Mouse (Mus musculus) heart, embryonic 10.5 days (tissue): Measurements from ENCODE around the gene Btbd19. TPM values are rescaled to one million over a fixed set of nuclear protein-coding genes. Genes with fewer than 3 reads are reported as not detected.
A peak's percentile ranks its signal among the peaks of the same experiment; 100 is the strongest.

Experiments used
- DNase-seq: peaks from one replicate; pipeline ENCODE4 v3.0.0-alpha.2; 2017; ENCODE audit warnings: low spot score
- H3K27ac ChIP-seq: fragments of 300-500 bp; sonication (generic); 2 replicates; pipeline ENCODE4 v1.5.1; 2016; ENCODE audit warnings: mild to moderate bottlenecking
- H3K27me3 ChIP-seq: fragments of 300-500 bp; sonication (generic); 2 replicates; pipeline ENCODE4 v1.6.1; 2016; ENCODE audit warnings: mild to moderate bottlenecking; ENCODE audit not compliant: poor library complexity, insufficient read depth, severe bottlenecking
- H3K36me3 ChIP-seq: fragments of 300-500 bp; sonication (generic); 2 replicates; pipeline ENCODE4 v1.6.1; 2016; ENCODE audit warnings: mild to moderate bottlenecking, moderate library complexity
- H3K4me1 ChIP-seq: fragments of 300-500 bp; sonication (generic); 2 replicates; pipeline ENCODE4 v1.6.1; 2016; ENCODE audit warnings: mild to moderate bottlenecking
- H3K4me3 ChIP-seq: fragments of 300-500 bp; sonication (generic); 2 replicates; pipeline ENCODE4 v1.5.1; 2016; ENCODE audit warnings: mild to moderate bottlenecking, moderate library complexity
- H3K9me3 ChIP-seq: fragments of 300-500 bp; sonication (generic); 2 replicates; pipeline ENCODE4 v1.6.1; 2016; ENCODE audit warnings: mild to moderate bottlenecking, moderate library complexity
- WGBS: fragments of 180-500 bp; shearing (Covaris S2); methylation state at CpG from one replicate; pipeline ENCODE4 v1.1.7; 2016; 5-methylcytosine and 5-hydroxymethylcytosine counted together
- polyA plus RNA-seq: library from polyadenylated mRNA; unstranded; fragments of >200 nt; fragmentation: Nextera tagmentation; extraction: Ambion mirVana; gene quantifications from 2 replicates; pipeline ENCODE4 v1.2.1, GENCODE M21; 2016

Btbd19 gene
- polyA plus RNA-seq, 1 experiment from 2014 or later: 4.9 TPM

DNA sequence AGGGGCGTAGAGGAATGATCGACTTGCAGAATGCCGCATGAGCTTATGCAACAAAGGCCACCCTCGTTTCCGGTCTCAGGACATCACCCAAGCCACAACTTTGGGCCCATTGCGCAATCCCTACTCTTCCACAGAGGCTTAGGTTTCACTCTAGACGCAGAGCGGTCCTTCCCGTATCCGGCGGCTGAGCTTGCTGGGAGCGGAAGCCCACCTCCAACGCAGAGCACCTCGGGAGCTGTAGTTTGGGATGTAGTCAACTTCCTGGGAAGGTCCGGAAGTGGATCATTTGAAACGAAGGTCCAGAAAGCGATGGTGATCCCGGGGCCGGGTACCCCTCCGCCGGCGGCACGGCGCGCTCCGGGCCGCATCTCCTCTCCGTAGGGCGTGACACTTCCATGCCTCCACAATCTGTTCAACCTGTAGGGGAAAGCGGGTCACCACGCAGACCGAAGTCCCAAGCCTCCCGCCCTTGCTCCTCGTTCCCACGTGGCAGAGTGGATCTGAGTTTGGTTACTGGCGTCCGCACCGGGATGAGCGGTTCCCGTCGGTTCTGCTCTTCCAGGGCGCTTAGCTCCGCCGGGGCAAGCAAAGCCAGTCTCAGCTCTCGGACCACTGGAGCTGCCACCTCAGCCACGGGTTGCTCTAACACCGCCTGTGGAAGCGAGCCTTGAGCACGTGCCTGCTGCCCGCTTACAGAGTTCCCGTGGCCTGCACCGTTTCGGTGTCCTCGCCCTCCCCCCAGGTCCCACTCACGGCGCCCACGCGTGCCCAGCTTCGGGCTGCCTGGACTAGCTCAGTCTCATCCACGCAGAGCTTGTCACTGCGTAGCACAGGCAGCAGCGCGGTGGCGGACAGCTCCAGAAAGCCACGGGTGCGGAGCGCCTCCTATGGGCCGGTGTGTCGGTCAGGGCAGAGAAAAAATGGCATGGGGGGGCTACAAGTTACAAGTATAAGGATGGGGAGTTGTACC lies 4.8 kb downstream of the Btbd19 start:
- peak overlapping the region; percentile 87 for H3K27ac ChIP-seq
- H3K4me1 ChIP-seq: peaks cover 23% of the 10 kb centered on the region
- WGBS: under 1% methylated on average over 69 of the region's 69 CpGs
- no peaks in the 10 kb centered on the region for H3K27me3 ChIP-seq
- peak overlapping the region; percentile 71 for H3K4me3 ChIP-seq
- H3K9me3 ChIP-seq: no peaks in the 10 kb centered on the region
- peak; percentile 98 for DNase-seq
- H3K36me3 ChIP-seq: peaks cover under 1% of the 10 kb centered on the region; the same call in 1 of the 2 replicates

DNA sequence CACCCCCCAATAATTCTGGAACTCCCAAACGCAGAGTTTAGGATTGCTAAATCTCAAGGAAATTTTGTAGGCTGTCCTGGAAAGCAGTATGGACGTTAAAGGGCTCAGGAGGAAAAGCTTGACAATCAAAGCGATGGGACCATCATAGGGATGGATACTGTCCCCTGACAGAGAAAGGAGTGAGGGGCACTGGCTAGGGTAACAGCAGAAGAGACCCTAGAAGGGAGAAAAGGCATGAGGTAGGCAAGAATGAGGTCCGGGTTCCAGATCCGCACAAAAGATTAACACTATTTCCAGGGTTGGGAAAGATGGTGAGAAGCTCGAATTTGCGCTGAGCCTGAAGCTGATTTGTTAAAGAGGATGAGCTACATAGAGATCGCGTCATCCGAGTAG lies 5.5 kb downstream of the Btbd19 start:
- 8% methylated on average over 10 of the region's 10 CpGs for WGBS
- DNase-seq: no peak
- no peaks in the 10 kb centered on the region for H3K9me3 ChIP-seq
- peaks cover 16% of the 10 kb centered on the region for H3K4me1 ChIP-seq
- H3K27me3 ChIP-seq: no peaks in the 10 kb centered on the region
- H3K36me3 ChIP-seq: peaks cover 7% of the 10 kb centered on the region; the same call in 1 of the 2 replicates
- H3K4me3 ChIP-seq: peak overlapping the region; percentile 71
- peak overlapping the region; percentile 87 for H3K27ac ChIP-seq

DNA sequence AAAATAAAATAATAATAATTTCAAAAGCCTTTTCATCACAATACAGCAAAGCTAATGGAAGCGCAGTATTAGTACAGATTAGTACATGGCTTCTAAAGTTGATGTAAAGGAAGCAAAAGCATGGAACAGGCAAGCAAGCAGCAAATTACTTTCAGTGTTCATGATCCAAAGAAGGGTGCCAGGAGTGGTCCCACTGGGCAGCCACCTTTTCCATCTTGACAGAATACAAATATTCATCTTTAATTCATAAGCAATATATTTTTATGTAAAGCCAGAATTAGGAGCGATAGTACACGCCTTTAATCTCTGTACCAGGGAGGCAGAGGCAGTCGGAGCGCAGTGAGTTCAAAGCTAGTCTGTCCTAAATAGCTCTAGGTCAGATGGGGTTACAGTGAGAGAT lies 5.9 kb downstream of the Btbd19 start:
- Histone ChIP-seq H3K27me3 (no peaks in the 10 kb centered on the region), H3K27ac (peak overlapping the region; percentile 87), H3K9me3 (no peaks in the 10 kb centered on the region), H3K4me1 (peaks cover 12% of the 10 kb centered on the region), H3K36me3 (peaks cover 11% of the 10 kb centered on the region; the same call in 1 of the 2 replicates), H3K4me3 (peak overlapping the region; percentile 71)
- DNase-seq: no peak
- WGBS: 76% methylated on average over 5 of the region's 5 CpGs

DNA sequence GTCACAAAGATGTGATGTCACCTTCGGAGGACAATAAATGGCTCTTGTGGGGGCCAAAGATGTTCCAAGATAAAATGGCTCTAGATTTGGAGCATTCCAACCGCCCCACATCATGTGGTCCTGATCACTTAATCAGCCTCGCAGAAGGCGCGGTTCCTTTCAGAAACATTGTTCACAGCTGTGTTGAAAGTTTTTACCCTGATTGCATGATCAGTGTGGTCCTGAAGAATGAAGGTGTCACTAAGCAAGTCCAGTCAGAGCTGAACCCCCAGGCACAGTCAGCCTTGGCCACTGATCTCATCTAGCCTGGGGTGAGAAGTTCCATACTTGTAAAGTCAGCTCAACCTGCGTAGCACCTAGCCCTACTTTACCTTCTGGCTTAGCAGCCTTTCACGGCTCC lies 7.6 kb downstream of the Btbd19 start:
- Histone ChIP-seq H3K4me3 (no peak overlapping the region), H3K4me1 (peaks cover 6% of the 10 kb centered on the region; the same call in 1 of the 2 replicates), H3K27me3 (no peaks in the 10 kb centered on the region), H3K9me3 (no peaks in the 10 kb centered on the region), H3K27ac (no peak overlapping the region), H3K36me3 (peaks cover 22% of the 10 kb centered on the region)
- DNase-seq: no peak
- 85% methylated on average over 7 of the region's 7 CpGs for WGBS

DNA sequence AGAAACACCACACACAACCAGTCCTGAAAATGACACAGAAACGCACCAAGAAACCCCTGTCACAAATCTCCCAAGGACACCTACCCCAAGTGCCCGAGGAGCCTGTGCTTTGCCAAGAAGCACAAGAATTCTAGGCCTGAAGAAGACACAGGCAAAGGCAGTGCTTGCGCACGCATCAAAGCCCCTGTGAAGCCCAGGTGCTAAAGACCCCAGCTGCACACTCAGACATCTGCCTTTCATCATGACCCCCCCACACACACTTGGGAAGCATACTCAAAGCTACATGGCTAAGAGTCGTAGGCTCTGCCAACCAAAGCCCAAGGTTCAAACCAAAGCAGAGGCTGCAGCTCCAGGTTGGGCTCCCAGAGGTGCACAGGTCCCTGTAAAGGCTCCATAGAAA lies 9.9 kb downstream of the Btbd19 start:
- Histone ChIP-seq H3K9me3 (no peaks in the 10 kb centered on the region), H3K4me3 (no peak overlapping the region), H3K27ac (no peak overlapping the region), H3K36me3 (peaks cover 35% of the 10 kb centered on the region), H3K27me3 (no peaks in the 10 kb centered on the region), H3K4me1 (no peaks in the 10 kb centered on the region)
- no peak for DNase-seq
- WGBS: 84% methylated on average over 5 of the region's 5 CpGs

DNA sequence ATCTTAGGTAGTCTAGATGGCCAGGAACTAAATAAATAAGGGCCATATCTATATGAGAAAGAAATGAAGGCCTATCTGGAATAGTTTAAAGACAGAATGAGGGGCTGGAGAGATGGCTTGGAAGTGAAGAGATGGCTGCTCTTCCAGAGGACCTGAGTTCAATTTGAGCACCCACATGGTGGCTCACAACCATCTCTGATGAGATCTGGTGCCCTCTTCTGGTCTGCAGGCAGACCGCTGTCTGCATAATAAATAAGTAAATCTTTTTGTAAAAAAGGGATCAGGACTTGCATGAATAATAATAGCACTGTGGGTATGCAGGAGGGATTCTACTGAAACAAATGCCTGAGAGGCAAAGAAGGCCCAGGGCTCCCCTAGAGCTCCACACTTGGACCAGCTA lies 12.3 kb downstream of the Btbd19 start:
- Histone ChIP-seq H3K4me1 (no peaks in the 10 kb centered on the region), H3K27ac (no peak overlapping the region), H3K9me3 (no peaks in the 10 kb centered on the region), H3K36me3 (peaks cover 55% of the 10 kb centered on the region), H3K27me3 (no peaks in the 10 kb centered on the region), H3K4me3 (no peak overlapping the region)
- DNase-seq: no peak
- WGBS: 92% methylated on average over 1 of the region's 1 CpGs

DNA sequence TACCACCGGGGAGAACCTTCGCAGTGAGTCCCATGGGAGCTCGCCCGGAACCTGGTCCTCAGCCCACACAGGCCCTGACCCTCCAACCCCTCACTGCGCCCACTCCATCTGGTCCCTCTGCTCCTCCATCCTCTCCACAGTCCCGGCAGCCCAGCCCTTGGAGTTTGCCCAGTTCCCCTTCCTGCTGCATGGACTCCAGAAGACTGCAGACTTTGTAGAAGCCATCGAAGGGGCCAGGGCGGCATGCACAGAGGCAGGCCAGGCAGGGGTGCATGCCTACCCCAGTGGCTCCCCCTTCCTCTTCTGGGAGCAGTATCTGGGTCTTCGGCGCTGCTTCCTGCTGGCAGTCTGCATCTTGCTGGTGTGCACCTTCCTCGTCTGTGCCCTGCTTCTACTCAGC lies 14.5 kb downstream of the Btbd19 start:
- Histone ChIP-seq H3K4me1 (no peaks in the 10 kb centered on the region; the same call in 1 of the 2 replicates), H3K36me3 (peaks cover 62% of the 10 kb centered on the region), H3K4me3 (no peak overlapping the region), H3K9me3 (no peaks in the 10 kb centered on the region), H3K27me3 (no peaks in the 10 kb centered on the region), H3K27ac (no peak overlapping the region)
- 87% methylated on average over 11 of the region's 11 CpGs for WGBS
- no peak for DNase-seq

DNA sequence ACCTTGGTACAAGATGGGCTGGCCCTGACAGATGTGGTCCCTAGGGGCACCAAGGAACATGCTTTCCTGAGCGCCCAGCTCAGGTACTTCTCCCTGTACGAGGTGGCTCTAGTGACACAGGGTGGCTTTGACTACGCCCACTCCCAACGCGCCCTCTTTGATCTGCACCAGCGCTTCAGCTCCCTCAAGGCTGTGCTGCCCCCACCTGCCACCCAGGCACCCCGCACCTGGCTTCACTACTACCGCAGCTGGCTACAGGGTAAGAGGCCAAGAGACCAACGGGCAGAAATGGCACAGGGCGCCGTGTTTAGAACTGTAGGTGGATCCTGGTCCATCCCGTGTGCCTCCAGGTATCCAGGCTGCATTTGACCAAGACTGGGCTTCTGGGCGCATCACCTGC lies 15.3 kb downstream of the Btbd19 start:
- H3K4me3 ChIP-seq: no peak overlapping the region
- peaks cover 6% of the 10 kb centered on the region; the same call in 1 of the 2 replicates for H3K4me1 ChIP-seq
- DNase-seq: no peak
- H3K9me3 ChIP-seq: no peaks in the 10 kb centered on the region
- no peaks in the 10 kb centered on the region for H3K27me3 ChIP-seq
- peaks cover 57% of the 10 kb centered on the region for H3K36me3 ChIP-seq
- H3K27ac ChIP-seq: no peak overlapping the region
- WGBS: 84% methylated on average over 13 of the region's 13 CpGs

DNA sequence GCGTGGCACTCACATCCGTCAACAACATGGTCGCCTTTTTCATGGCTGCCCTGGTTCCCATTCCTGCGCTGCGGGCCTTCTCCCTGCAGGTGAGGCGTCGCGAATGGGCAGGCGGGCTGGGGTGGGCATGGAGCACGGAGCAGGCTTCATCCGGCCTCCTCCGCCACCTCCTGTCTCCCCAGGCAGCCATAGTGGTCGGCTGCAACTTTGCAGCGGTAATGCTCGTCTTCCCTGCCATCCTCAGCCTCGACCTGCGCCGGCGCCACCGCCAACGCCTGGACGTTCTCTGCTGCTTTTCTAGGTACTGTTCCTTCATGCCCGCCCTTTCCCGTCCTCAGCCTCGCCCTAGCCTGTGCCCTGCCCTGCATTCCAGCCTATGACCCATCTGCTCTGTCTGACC lies 16.2 kb downstream of the Btbd19 start:
- DNase-seq: no peak
- peaks cover 51% of the 10 kb centered on the region for H3K36me3 ChIP-seq
- WGBS: 90% methylated on average over 25 of the region's 25 CpGs
- H3K4me3 ChIP-seq: no peak overlapping the region
- no peak overlapping the region for H3K27ac ChIP-seq
- H3K4me1 ChIP-seq: peaks cover 9% of the 10 kb centered on the region; the same call in 1 of the 2 replicates
- H3K9me3 ChIP-seq: no peaks in the 10 kb centered on the region
- H3K27me3 ChIP-seq: no peaks in the 10 kb centered on the region

DNA sequence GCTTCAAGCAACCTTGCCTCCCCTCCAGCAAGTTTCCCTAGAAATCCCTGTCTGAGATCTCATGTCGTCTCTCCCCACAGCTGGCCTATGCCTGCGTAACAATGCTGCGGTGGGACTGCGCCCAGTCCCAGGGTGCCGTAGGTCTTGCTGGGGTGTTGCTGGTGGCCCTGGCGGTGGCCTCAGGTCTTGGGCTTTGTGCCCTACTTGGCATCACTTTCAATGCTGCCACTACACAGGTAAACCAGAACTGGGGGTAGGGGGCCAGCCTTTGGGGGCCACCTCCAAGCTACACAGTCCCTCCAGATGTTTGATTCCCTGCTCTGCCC lies 17.0 kb downstream of the Btbd19 start:
- Histone ChIP-seq H3K27ac (no peak overlapping the region), H3K4me3 (no peak overlapping the region), H3K9me3 (no peaks in the 10 kb centered on the region), H3K4me1 (peaks cover 16% of the 10 kb centered on the region; the same call in 1 of the 2 replicates), H3K36me3 (peaks cover 46% of the 10 kb centered on the region), H3K27me3 (no peaks in the 10 kb centered on the region)
- no peak for DNase-seq
- WGBS: 91% methylated on average over 6 of the region's 6 CpGs

DNA sequence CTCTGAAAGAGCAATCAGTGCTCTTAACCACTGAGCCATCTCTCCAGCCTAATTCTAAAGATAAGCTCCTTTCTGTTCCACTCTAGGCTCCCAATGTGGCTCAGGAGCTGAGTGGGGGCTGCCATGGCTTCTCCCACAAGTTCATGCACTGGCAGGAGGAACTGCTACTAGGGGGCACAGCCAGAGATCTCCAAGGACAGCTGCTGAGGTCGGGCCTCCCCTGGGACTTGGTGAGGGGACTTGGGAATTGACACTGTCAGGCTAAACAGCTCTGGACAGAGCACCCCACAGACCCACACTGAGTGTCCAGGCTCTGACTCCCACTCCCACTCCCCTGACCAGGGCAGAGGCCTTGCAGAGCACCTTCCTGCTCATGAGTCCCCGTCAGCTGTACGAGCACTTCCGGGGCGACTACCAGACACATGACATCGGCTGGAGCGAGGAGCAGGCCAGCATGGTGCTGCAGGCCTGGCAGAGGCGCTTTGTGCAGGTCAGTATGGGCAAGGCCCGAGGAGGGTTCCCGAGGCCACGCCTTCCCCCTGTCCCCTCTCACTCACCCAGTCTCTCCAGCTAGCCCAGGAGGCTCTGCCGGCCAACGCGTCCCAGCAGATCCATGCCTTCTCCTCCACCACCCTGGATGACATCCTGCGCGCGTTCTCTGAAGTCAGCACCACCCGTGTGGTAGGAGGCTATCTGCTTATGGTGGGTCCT lies 17.6 kb downstream of the Btbd19 start:
- DNase-seq: no peak
- no peak overlapping the region for H3K4me3 ChIP-seq
- H3K27ac ChIP-seq: no peak overlapping the region
- H3K9me3 ChIP-seq: no peaks in the 10 kb centered on the region
- 88% methylated on average over 18 of the region's 18 CpGs for WGBS
- peaks cover 16% of the 10 kb centered on the region; the same call in 1 of the 2 replicates for H3K4me1 ChIP-seq
- no peaks in the 10 kb centered on the region for H3K27me3 ChIP-seq
- peaks cover 47% of the 10 kb centered on the region for H3K36me3 ChIP-seq

DNA sequence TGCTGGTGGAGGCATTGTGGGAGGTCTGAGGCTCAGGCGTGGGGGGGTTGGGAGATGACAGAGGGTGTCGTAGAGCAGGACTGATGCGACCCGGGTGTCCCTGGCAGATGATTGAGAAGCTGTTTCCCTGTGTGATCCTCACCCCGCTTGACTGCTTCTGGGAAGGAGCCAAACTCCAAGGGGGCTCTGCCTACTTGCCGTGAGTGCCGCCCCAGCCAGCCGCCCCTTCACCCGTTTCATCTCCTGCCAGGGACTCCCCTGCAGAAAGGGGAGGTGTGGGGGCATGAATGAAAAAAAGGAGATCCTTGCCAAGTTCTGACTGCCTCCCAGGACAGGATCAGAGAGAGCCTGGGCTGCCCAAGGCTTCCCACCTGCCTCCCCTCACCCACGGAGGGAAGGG lies 20.4 kb downstream of the Btbd19 start:
- Histone ChIP-seq H3K27me3 (no peaks in the 10 kb centered on the region), H3K36me3 (peaks cover 30% of the 10 kb centered on the region), H3K27ac (no peak overlapping the region), H3K9me3 (no peaks in the 10 kb centered on the region), H3K4me3 (no peak overlapping the region), H3K4me1 (peaks cover 16% of the 10 kb centered on the region; the same call in 1 of the 2 replicates)
- DNase-seq: no peak
- 68% methylated on average over 10 of the region's 10 CpGs for WGBS

DNA sequence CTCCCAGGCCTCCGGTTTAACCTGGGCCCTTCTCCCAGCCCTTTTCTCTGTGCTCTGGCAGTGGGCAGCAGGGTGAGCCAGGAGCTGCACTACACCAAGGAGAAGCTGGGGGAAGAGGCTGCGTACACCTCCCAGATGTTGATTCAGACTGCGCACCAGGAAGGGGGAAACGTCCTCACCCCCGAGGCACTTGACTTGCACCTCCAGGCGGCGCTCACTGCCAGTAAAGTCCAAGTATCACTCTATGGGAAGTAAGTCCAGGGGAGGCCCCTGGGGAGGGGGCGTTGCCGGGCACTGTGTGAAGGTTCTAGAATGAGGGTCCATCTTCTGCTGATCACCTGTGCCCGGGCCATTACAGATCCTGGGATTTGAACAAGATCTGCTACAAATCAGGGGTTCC lies 20.9 kb downstream of the Btbd19 start:
- Histone ChIP-seq H3K27me3 (no peaks in the 10 kb centered on the region), H3K36me3 (peaks cover 26% of the 10 kb centered on the region), H3K4me1 (peaks cover 16% of the 10 kb centered on the region; the same call in 1 of the 2 replicates), H3K4me3 (no peak overlapping the region), H3K9me3 (no peaks in the 10 kb centered on the region), H3K27ac (no peak overlapping the region)
- WGBS: 77% methylated on average over 10 of the region's 10 CpGs
- DNase-seq: no peak
